Mouse (Mus musculus) neutrophil, adult 5-6 weeks (primary cell): Measurements from ENCODE around the gene Ppp1r9a. TPM values are rescaled to one million over a fixed set of nuclear protein-coding genes. Genes with fewer than 3 reads are reported as not detected.

Experiments used
- ATAC-seq: fragments of 151-379, 151-347 bp; 2 replicates; pipeline ENCODE4 v1.8.0; 2017; ENCODE audit warnings: mild to moderate bottlenecking, moderate TSS enrichment; ENCODE audit not compliant: insufficient number of reproducible peaks, poor library complexity, low FRiP score, severe bottlenecking; ENCODE audit errors: extremely low read depth
- total RNA-seq: library from RNA; stranded (forward); fragments of 200-1000 nt; gene quantifications from 2 replicates; pipeline ENCODE4 v1.2.3, GENCODE M21; 2017

Ppp1r9a gene
- 1.4 and 4.1 TPM in 2 replicates for total RNA-seq

DNA sequence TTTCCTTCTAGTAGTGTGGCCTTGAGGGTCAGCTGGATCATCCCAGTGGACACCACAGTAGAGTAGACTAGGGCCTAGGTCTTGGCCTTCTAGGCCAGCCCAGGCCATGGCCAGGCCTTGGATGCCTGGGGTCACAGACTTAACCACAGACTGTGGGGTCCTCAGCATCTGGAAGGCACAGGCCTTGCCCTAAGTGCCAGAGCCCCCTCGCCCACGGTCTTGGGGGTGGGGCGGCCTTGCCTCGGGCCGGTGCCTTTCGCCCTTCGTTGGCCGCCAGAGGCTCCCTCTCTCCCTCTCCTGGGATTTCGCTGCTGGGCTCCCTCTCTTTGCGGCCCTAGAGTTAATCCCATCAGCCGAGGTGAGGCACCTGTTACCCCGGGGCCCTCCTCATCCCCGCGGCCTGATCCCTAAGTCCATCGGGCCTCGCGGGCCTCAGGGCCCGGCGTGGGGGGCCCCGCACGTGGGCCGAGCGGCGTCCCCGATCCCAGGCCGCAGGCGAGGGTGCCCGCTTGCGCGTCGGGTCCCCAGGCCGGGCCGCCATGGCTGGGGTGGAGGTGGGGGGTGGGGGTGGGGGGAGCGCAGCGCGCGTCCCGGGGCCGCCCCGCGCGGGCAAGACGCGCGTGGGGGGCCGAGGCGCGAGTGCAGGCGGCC, at the start of gene Ppp1r9a:
Gene Ppp1r9a, plus strand, starts transcription at position 244 of the 651 bp plus-strand sequence.
- ATAC-seq: no peak

GRCm38 (mm10) chr6:4855236-4855635, 47.5 kb upstream of the Ppp1r9a start:
- no peak for ATAC-seq

- no peak for ATAC-seq
These were observed 45.8 kb upstream of the Ppp1r9a start for GRCm38 (mm10) chr6:4856919-4857318.

DNA sequence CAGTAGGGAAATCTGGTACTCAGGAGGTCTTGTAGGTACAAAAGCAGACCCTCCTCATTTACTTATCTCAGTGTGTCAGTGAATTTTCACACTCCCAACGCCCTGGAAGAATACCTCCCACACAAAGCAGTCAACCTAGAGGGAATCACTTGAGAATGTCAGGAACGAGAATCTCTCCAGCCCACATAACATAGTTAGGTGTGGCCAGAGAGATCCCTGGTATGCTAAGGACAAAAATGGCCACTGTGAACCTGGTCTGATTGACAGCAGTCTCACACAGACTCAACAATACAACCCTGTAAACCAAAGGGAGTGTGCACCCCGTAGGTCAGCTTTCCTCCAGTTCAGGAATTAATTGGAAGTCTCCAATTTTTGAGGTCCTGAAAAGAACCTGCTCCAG, 18.4 kb upstream of the Ppp1r9a start:
- no peak for ATAC-seq

- ATAC-seq: no peak
These were observed 13.2 kb upstream of the Ppp1r9a start for GRCm38 (mm10) chr6:4889544-4889943.

- no peak for ATAC-seq
These were observed 10.3 kb upstream of the Ppp1r9a start for GRCm38 (mm10) chr6:4892417-4892816.

- 0 out of 2 replicates have a peak, but pooled peaks have one; percentile 6 for ATAC-seq
These were observed 9.4 kb upstream of the Ppp1r9a start for GRCm38 (mm10) chr6:4893312-4893711.

DNA sequence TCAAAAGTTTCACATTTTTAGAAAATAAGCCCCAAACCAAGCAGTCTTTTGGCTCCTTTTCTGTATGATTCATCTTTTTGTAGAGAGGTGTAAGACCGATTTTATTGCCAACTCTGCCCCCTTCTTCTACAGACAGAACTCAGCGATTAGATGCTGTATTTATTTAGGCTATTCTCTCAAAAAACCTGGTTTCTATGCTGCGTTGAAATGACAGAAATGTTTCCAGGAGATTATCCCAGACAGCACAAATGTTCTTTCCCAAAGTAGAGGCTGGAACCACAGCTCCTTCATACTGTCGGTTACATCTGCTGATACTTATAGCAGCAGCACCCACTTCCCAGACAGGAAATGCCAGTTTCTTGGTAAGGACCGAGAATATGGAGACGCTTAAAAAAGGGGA, 2.8 kb upstream of the Ppp1r9a start:
- ATAC-seq: no peak

DNA sequence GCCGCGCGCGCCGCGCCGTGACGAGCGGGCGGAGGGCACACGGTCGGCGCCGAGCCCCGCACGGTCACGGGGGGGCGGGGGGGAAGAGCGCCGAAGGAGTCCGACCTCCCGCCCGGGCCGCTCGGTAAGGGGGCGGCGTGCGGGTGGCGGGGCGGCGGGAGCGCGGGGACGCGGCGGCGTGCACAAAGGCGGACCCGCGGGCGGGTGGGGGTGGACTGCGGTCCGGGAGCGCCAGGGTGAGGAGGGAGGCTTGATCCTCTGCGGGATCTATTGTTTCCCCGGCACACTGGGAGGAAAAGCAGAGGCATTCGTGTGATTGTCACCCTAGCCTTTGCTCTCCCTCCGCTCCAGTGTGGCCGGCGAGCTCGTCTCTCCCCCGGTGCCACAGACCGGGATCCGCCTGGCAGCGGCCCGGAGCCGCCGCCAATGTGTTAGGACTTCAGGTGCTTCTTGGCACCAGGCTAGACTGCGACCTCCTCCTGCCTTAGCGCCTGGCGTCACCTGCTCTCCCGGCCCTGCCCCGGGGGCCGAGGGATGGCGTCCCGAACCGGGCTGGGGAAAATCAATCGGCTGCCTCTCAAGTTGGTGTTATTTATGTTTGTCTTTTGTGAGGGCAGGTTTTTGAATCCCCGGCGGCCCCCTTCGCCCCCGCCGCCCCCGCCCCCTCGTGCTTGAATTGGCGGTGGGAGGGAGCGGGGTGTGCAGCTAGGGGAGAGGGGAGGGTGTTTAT, 773 bp downstream of the Ppp1r9a start:
- peak; percentile 31; the same call in 1 of the 2 replicates for ATAC-seq

GRCm38 (mm10) chr6:4904055-4904450, 1.3 kb downstream of the Ppp1r9a start:
- ATAC-seq: no peak

- ATAC-seq: no peak
These were observed 7.4 kb downstream of the Ppp1r9a start for GRCm38 (mm10) chr6:4910042-4910634.

GRCm38 (mm10) chr6:4918470-4918869, 15.8 kb downstream of the Ppp1r9a start:
- ATAC-seq: no peak

- ATAC-seq: peak; percentile 60
These were observed 21.1 kb downstream of the Ppp1r9a start for GRCm38 (mm10) chr6:4923791-4924190.

GRCm38 (mm10) chr6:4925966-4926687, 23.4 kb downstream of the Ppp1r9a start:
- ATAC-seq: no peak

- ATAC-seq: no peak
These were observed 27.6 kb downstream of the Ppp1r9a start for GRCm38 (mm10) chr6:4930321-4930720.

GRCm38 (mm10) chr6:4938901-4939300, 36.2 kb downstream of the Ppp1r9a start:
- no peak for ATAC-seq

GRCm38 (mm10) chr6:4940086-4940485, 37.4 kb downstream of the Ppp1r9a start:
- ATAC-seq: no peak

GRCm38 (mm10) chr6:4940639-4941038, 37.9 kb downstream of the Ppp1r9a start:
- no peak for ATAC-seq

DNA sequence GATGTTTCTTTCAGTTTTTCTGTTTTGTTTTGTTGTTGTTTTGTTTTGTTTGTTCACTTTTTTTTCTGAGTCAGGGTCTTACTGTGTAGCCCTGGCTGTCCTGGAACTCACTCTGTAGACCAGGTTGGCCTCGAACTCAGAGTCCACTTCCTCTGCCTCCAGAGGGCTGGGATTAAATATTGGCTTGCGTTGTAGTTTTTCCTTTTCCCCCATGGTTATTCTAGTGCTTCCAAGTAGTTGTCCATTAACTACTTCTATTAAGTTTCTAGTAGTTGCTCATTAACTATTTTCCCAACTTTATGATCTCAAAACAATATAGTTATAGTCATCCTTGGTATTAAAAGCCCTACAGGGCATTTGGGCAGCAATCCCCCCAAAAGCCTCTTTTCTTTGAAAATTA, 41.1 kb downstream of the Ppp1r9a start:
- no peak for ATAC-seq
